Mouse (Mus musculus): ENCODE measurements around the gene Nlrp1b. TPM values are rescaled to one million over a fixed set of nuclear protein-coding genes. Genes with fewer than 3 reads are reported as not detected.

The Nlrp1b gene
- polyA plus RNA-seq, 1 experiment from 2014 or later = 0.11 TPM

DNA sequence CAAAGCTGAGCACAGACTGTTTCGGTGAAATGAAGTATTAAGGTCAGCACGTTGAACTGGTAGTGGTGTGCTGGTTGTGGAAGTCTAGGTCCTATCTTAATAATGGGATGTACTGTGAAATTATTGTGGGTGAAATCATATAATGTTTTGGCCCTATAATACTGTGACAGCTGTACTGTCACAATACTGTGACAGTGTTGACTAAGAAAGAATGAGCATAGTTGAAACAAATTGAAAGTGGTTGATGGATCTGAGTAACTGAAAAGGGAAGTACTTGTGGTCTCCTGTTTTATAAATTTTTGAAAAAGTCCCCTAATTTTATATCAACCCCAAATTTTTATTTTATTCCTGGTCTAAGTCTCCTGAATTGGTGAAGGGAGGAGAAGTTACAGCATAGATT, 123.4 kb downstream of the Nlrp1b start:
- H3K36me3 ChIP-seq = no peaks in the 10 kb centered on the region
- H3K4me1 ChIP-seq = no peaks in the 10 kb centered on the region
- no peaks in the 10 kb centered on the region for H3K9me3 ChIP-seq
- H3K9ac ChIP-seq = no peak overlapping the region
- H3K27me3 ChIP-seq (replicated peaks) = no peaks in the 10 kb centered on the region
- H3K4me3 ChIP-seq = no peak overlapping the region
- no peak overlapping the region for H3K4me2 ChIP-seq (replicated peaks)
- 85% methylated on average over 2 of the region's 2 CpGs for WGBS
- no peak for ATAC-seq (ENCODE audit: low FRiP score, low read depth)
- H3K27ac ChIP-seq = no peak overlapping the region

DNA sequence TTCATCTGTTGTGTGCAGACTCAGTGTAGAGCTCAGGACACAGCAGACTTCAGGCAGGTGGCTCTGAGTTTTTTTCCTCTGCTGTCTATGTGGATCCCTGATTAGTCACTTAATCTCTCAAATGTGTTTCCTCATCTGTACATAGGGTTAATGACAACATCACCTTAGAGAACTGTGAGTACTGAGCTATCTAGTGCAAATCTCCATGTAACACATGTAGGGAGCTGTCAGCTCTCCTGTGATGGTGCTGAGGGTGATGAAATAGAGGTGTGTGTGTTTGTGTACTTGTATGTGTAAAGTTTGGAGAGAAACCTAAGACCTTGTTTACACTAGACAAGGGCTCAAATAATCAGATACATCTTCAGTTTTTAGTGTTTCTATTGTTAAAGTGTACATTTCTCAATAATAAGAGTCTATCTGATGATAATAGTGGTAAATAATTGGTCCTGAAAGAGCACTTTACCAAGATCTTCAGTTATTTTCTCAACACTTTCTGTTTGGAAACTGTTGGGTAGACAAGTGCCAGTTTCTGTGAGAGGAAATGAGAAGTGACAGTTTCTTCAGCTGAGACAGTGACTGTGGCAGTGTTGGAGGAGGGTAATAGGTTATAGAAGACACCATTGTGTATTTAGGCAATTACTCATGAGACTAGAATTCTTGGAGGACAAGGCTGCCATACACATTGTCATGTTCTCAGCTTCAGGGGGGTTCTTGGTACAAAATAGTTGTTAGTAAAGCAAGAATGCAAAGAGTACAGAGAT, 124.1 kb downstream of the Nlrp1b start:
- Histone ChIP-seq H3K36me3 (no peaks in the 10 kb centered on the region), H3K9ac (no peak overlapping the region), H3K4me2 (replicated peaks) (no peak overlapping the region), H3K27ac (no peak overlapping the region), H3K4me3 (no peak overlapping the region), H3K4me1 (no peaks in the 10 kb centered on the region), H3K9me3 (no peaks in the 10 kb centered on the region), H3K27me3 (replicated peaks) (no peaks in the 10 kb centered on the region)
- ATAC-seq (ENCODE audit: low FRiP score, low read depth) = no peak

GRCm38 (mm10) chr11:71103931-71104330, 126.6 kb downstream of the Nlrp1b start:
- Histone ChIP-seq H3K27me3 (replicated peaks) (no peaks in the 10 kb centered on the region), H3K4me2 (replicated peaks) (no peak overlapping the region), H3K9me3 (no peaks in the 10 kb centered on the region), H3K4me3 (no peak overlapping the region), H3K27ac (no peak overlapping the region), H3K4me1 (no peaks in the 10 kb centered on the region), H3K36me3 (no peaks in the 10 kb centered on the region), H3K9ac (no peak overlapping the region)
- no peak for ATAC-seq (ENCODE audit: low FRiP score, low read depth)

Other genes with a start within 250 kb of the Nlrp1b start
- gene C1qbp, start 247.7 kb downstream of the Nlrp1b start, polyA plus RNA-seq (2016; fragmentation: Nextera tagmentation; extraction: Ambion mirVana) = 210 and 223 TPM in 2 replicates
- gene Dhx33, start 226.3 kb downstream of the Nlrp1b start, polyA plus RNA-seq (2016; fragmentation: Nextera tagmentation; extraction: Ambion mirVana) = 17.3 and 18.0 TPM in 2 replicates
- gene Mis12, start 211.1 kb downstream of the Nlrp1b start, polyA plus RNA-seq (2016; fragmentation: Nextera tagmentation; extraction: Ambion mirVana) = 43.3 and 45.0 TPM in 2 replicates
- 38.1 and 39.5 TPM in 2 replicates for gene Derl2, start 210.9 kb downstream of the Nlrp1b start, polyA plus RNA-seq (2016; fragmentation: Nextera tagmentation; extraction: Ambion mirVana)
- gene 6330403K07Rik, start 197.2 kb downstream of the Nlrp1b start, polyA plus RNA-seq (2016; fragmentation: Nextera tagmentation; extraction: Ambion mirVana) = 399 and 411 TPM in 2 replicates
- 0.11 TPM in 1 of 2 replicates, not detected in the other for gene Nlrp1a, start 86.0 kb downstream of the Nlrp1b start, polyA plus RNA-seq (2016; fragmentation: Nextera tagmentation; extraction: Ambion mirVana)